26 mouse cellular contexts compared by ENCODE assay signal in the genomic region with DNA sequence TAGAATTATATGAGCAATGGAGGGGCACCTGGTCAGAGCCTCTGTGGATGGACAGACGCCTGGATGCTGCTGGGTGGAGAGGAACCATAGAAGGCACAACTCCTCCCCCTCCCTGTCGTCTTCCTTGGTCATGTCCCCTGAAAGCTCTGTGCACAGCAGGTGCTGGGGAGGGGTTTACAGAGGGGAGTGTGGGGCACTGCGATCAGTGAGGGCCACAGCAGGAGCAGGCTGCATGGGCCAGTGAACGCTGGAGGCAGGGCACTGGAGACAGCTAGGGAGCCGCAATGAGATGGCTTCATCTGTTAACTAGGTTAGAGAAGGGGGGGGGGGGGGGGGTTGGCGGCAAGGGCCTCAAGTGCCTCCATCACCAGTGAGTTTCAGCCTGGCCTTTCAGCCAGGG. TPM values are rescaled to one million over a fixed set of nuclear protein-coding genes. Genes with fewer than 3 reads are reported as not detected.
DNase-seq lines count a peak whose midpoint lies in the region; ATAC-seq and TF ChIP-seq lines count a peak whose summit lies in the region.
"Had no signal": no experiment of that assay in that cellular context is flagged by ENCODE, and none has a peak within 500 bp of the region (broad histone marks: within the 10 kb centered on the region; RNA-seq: fewer than 3 reads in every experiment).

No protein-coding gene starts in this region.

- WGBS in hindbrain, embryonic 13.5 days = 4% methylated on average over 6 of the region's 6 CpGs
- WGBS in hindbrain, embryonic 12.5 days = 9% methylated on average over 5 of the region's 6 CpGs
- WGBS in kidney, embryonic 16.5 days = 23% methylated on average over 5 of the region's 6 CpGs
- 46% methylated on average over 6 of the region's 6 CpGs for whole genome bisulfite sequencing in kidney, adult 2 months

- ATAC-seq in cerebellum, adult (ENCODE audit: insufficient number of reproducible peaks, low FRiP score, low TSS enrichment) = no peak
- ATAC-seq in hindbrain, embryonic 13.5 days (ENCODE audit: low FRiP score) = no peak
- no peak for ATAC-seq in hindbrain, embryonic 12.5 days (ENCODE audit: low FRiP score)
- peak; percentile 46; the same call in 1 of the 2 replicates for ATAC-seq in kidney, embryonic 16.5 days (ENCODE audit: low FRiP score, low TSS enrichment)
- ATAC-seq: forebrain, embryonic 13.5 days; lung, postnatal 0 days; midbrain, embryonic 15.5 days; Patski had no signal

- DNase-seq in cerebellum, postnatal 10 days = peak; percentile 38 to 47
- DNase-seq in kidney, adult 2 months = no peak
- peak; percentile 75 for DNase-seq in retina, embryonic 14.5 days (ENCODE audit: low spot score)
- no peak for DNase-seq in embryo, embryonic 10 days (ENCODE audit: low spot score)
- DNase-seq: gastrocnemius, postnatal 14 days; heart, adult 18-20 months; right cerebral cortex, adult 18-20 months; spleen, adult 18-20 months; thymus, postnatal 14 days had no signal

- H3K4me2 ChIP-seq in hindbrain, embryonic 13.5 days = no peak overlapping the region
- H3K4me2 ChIP-seq in hindbrain, embryonic 12.5 days (replicated peaks) = no peak overlapping the region
- H3K4me2 ChIP-seq in kidney, embryonic 16.5 days (replicated peaks; ENCODE audit: low read depth, low read length) = no peak overlapping the region
- H3K4me2 ChIP-seq: embryonic facial prominence, embryonic 15.5 days; forebrain, embryonic 13.5 days; heart, embryonic 11.5 days; limb, embryonic 12.5 days; midbrain, embryonic 15.5 days; neural tube, embryonic 15.5 days had no signal

- TF ChIP-seq POLR2A in kidney, adult 2 months (IDR thresholded peaks at IDR 0.05; ENCODE audit: low read depth, low read length) = no peak

- H3K9ac ChIP-seq in hindbrain, embryonic 13.5 days = no peak overlapping the region
- no peak overlapping the region for H3K9ac ChIP-seq in hindbrain, embryonic 12.5 days
- H3K9ac ChIP-seq in kidney, embryonic 16.5 days (replicated peaks; ENCODE audit: low read length) = no peak overlapping the region
- H3K9ac ChIP-seq: embryonic facial prominence, embryonic 15.5 days; forebrain, embryonic 13.5 days; limb, embryonic 12.5 days; liver, postnatal 0 days; midbrain, embryonic 15.5 days; neural tube, embryonic 15.5 days had no signal

- H3K27me3 ChIP-seq in hindbrain, embryonic 13.5 days = no peaks in the 10 kb centered on the region
- H3K27me3 ChIP-seq in hindbrain, embryonic 12.5 days = no peaks in the 10 kb centered on the region
- no peaks in the 10 kb centered on the region for H3K27me3 ChIP-seq in kidney, embryonic 16.5 days (ENCODE audit: insufficient read depth, low read length)
- H3K27me3 ChIP-seq in kidney, adult 2 months (replicated peaks; ENCODE audit: control insufficient read depth, insufficient read depth, low read length) = no peaks in the 10 kb centered on the region
- H3K27me3 ChIP-seq: embryonic facial prominence, embryonic 15.5 days; forebrain, embryonic 13.5 days; limb, embryonic 12.5 days; midbrain, embryonic 15.5 days; neural tube, embryonic 15.5 days; Patski had no signal

- no peaks in the 10 kb centered on the region for H3K36me3 ChIP-seq in hindbrain, embryonic 13.5 days
- H3K36me3 ChIP-seq in hindbrain, embryonic 12.5 days = no peaks in the 10 kb centered on the region
- no peaks in the 10 kb centered on the region for H3K36me3 ChIP-seq in kidney, embryonic 16.5 days (ENCODE audit: insufficient read depth, low read length)
- H3K36me3 ChIP-seq in kidney, adult 2 months (ENCODE audit: control insufficient read depth, insufficient read depth, low read length) = no peaks in the 10 kb centered on the region
- H3K36me3 ChIP-seq: embryonic facial prominence, embryonic 15.5 days; hindbrain, embryonic 10.5 days; limb, embryonic 12.5 days; midbrain, embryonic 15.5 days; neural tube, embryonic 15.5 days had no signal

- peak overlapping the region; percentile 30; the same call in 1 of the 2 replicates for H3K27ac ChIP-seq in hindbrain, embryonic 13.5 days
- H3K27ac ChIP-seq in hindbrain, embryonic 12.5 days = no peak overlapping the region
- H3K27ac ChIP-seq in kidney, embryonic 16.5 days (ENCODE audit: low read length) = no peak overlapping the region
- no peak overlapping the region for H3K27ac ChIP-seq in kidney, adult 2 months (ENCODE audit: insufficient read depth, low read depth, low read length)
- H3K27ac ChIP-seq: embryonic facial prominence, embryonic 15.5 days; forebrain, embryonic 13.5 days; layer of hippocampus, adult 2 months; left cerebral cortex, adult 2 months; limb, embryonic 12.5 days; macrophage; midbrain, embryonic 15.5 days; neural tube, embryonic 15.5 days had no signal

- TF ChIP-seq CTCF in kidney, adult 2 months (conservative IDR thresholded peaks at IDR 0.05; ENCODE audit: insufficient read depth, insufficient read length, low read depth, low read length) = no peak

- H3K4me3 ChIP-seq in hindbrain, embryonic 13.5 days = no peak overlapping the region
- no peak overlapping the region for H3K4me3 ChIP-seq in hindbrain, embryonic 12.5 days
- no peak overlapping the region for H3K4me3 ChIP-seq in kidney, embryonic 16.5 days (ENCODE audit: low read length)
- no peak overlapping the region for H3K4me3 ChIP-seq in kidney, adult 2 months (ENCODE audit: insufficient read depth, low read depth, low read length)
- H3K4me3 ChIP-seq: embryonic facial prominence, embryonic 15.5 days; forebrain, embryonic 13.5 days; hindbrain, embryonic 10.5 days; layer of hippocampus, adult 2 months; left cerebral cortex, adult 2 months; limb, embryonic 12.5 days; midbrain, embryonic 15.5 days; neural tube, embryonic 15.5 days had no signal

- no peaks in the 10 kb centered on the region for H3K9me3 ChIP-seq in hindbrain, embryonic 13.5 days
- H3K9me3 ChIP-seq in hindbrain, embryonic 12.5 days (replicated peaks) = no peaks in the 10 kb centered on the region
- H3K9me3 ChIP-seq in kidney, embryonic 16.5 days (ENCODE audit: low read length) = no peaks in the 10 kb centered on the region
- H3K9me3 ChIP-seq: embryonic facial prominence, embryonic 15.5 days; forebrain, embryonic 13.5 days; hindbrain, embryonic 10.5 days; limb, embryonic 12.5 days; midbrain, embryonic 15.5 days; neural tube, embryonic 15.5 days had no signal

- H3K4me1 ChIP-seq in hindbrain, embryonic 13.5 days (replicated peaks) = peaks cover 9% of the 10 kb centered on the region
- H3K4me1 ChIP-seq in hindbrain, embryonic 12.5 days = peaks cover 6% of the 10 kb centered on the region
- peaks cover 14% of the 10 kb centered on the region for H3K4me1 ChIP-seq in kidney, embryonic 16.5 days (ENCODE audit: insufficient read depth, low read length)
- 0 out of 2 replicates have a peak, but pooled peaks cover 2% of the 10 kb centered on the region for H3K4me1 ChIP-seq in kidney, adult 2 months (ENCODE audit: control insufficient read depth, insufficient read depth, low read length)
- H3K4me1 ChIP-seq: embryonic facial prominence, embryonic 15.5 days; midbrain, embryonic 15.5 days; neural tube, embryonic 15.5 days had no signal

RNA-seq across cellular contexts. Expression of a gene that starts 13.0 kb away (rescaled TPM):
- 33.4 and 33.7 TPM in 2 replicates for polyA plus RNA-seq in hindbrain, embryonic 13.5 days (2015; fragmentation: Nextera tagmentation; extraction: Ambion mirVana)
- 34.3 and 35.1 TPM in 2 replicates for polyA plus RNA-seq in hindbrain, embryonic 12.5 days (2016; fragmentation: Nextera tagmentation; extraction: Ambion mirVana)
- polyA plus RNA-seq in kidney, embryonic 16.5 days (2015; fragmentation: Nextera tagmentation; extraction: Ambion mirVana) = 46.5 and 46.9 TPM in 2 replicates
- 33.6 and 34.6 TPM in 2 replicates for polyA plus RNA-seq in kidney, adult 2 months (2012; rRNA removed)

Comparison
In these comparisons a context has a peak if more than half of its experiments do, and no peak if none do; other contexts are left out.
1. DNase-seq: peak in cerebellum, postnatal 10 days (2 of 2) and retina, embryonic 14.5 days (single experiment); none in kidney, adult 2 months (single experiment) and embryo, embryonic 10 days (single experiment).